Mouse (Mus musculus) limb, embryonic 14.5 days (tissue): Measurements from ENCODE around the gene Myo9b. TPM values are rescaled to one million over a fixed set of nuclear protein-coding genes. Genes with fewer than 3 reads are reported as not detected.

Source experiments
- ATAC-seq: fragments of 200-750 bp; cut with Nextera tagmentation; 2 replicates; pipeline ENCODE4 v1.8.0; 2017; ENCODE audit warnings: low read depth, moderate number of reproducible peaks, moderate TSS enrichment; ENCODE audit not compliant: low FRiP score
- DNase-seq: peaks from one replicate; pipeline ENCODE4 v3.0.0-alpha.2; 2015; ENCODE audit warnings: low spot score
- H3K27ac ChIP-seq: fragments of 300-500 bp; sonication (generic); replicated peaks from 2 replicates; pipeline ENCODE4 v1.5.1; 2014; ENCODE audit warnings: low read depth, mild to moderate bottlenecking, low read length, moderate library complexity, mixed read lengths
- H3K27me3 ChIP-seq: fragments of 300-500 bp; sonication (generic); 2 replicates; pipeline ENCODE4 v1.6.1; 2014; ENCODE audit warnings: low read length, mixed read lengths; ENCODE audit not compliant: control insufficient read depth, insufficient read depth
- H3K36me3 ChIP-seq: fragments of 300-500 bp; sonication (generic); 2 replicates; pipeline ENCODE4 v1.6.1; 2014; ENCODE audit warnings: mild to moderate bottlenecking, low read length, moderate library complexity, mixed read lengths; ENCODE audit not compliant: control insufficient read depth, insufficient read depth
- H3K4me1 ChIP-seq: fragments of 300-500 bp; sonication (generic); 2 replicates; pipeline ENCODE4 v1.6.1; 2014; ENCODE audit warnings: antibody characterized with exemption, low read length, mixed read lengths; ENCODE audit not compliant: control insufficient read depth, insufficient read depth
- H3K4me2 ChIP-seq: fragments of 300-500 bp; sonication (generic); replicated peaks from 2 replicates; pipeline ENCODE4 v1.6.1; 2014; ENCODE audit warnings: low read depth, mild to moderate bottlenecking, low read length, moderate library complexity; ENCODE audit not compliant: severe bottlenecking
- H3K4me3 ChIP-seq: fragments of 300-500 bp; sonication (generic); replicated peaks from 2 replicates; pipeline ENCODE4 v1.5.1; 2014; ENCODE audit warnings: low read length
- H3K9ac ChIP-seq: fragments of 300-500 bp; sonication (generic); 2 replicates; pipeline ENCODE4 v1.6.1; 2014; ENCODE audit warnings: mild to moderate bottlenecking, low read depth, low read length, moderate library complexity; ENCODE audit not compliant: severe bottlenecking
- H3K9me3 ChIP-seq: fragments of 300-500 bp; sonication (generic); 2 replicates; pipeline ENCODE4 v1.6.1; 2016; ENCODE audit warnings: low read length; ENCODE audit not compliant: control insufficient read depth
- POLR2A ChIP-seq: fragments of 200-500 bp; IDR thresholded peaks from 2 replicates; pipeline ENCODE4 v1.8.0; 2012; ENCODE audit warnings: inconsistent platforms, mild to moderate bottlenecking, moderate library complexity, borderline replicate concordance; ENCODE audit not compliant: insufficient read depth, insufficient read length; ENCODE audit errors: extremely low read depth
- WGBS: fragments of 180-500 bp; shearing (Covaris S2); extraction: QIAGEN DNeasy Blood & Tissue Kit; methylation state at CpG from one replicate; pipeline ENCODE4 v1.1.7; 2014; 5-methylcytosine and 5-hydroxymethylcytosine counted together
- polyA plus RNA-seq, 2 experiments: library from polyadenylated mRNA; depleted of rRNA in 1 of 2; stranded (reverse) in 1 of 2; unstranded in 1 of 2; fragments of >200 nt; fragmentation: Nextera tagmentation in 1 of 2; extraction: Ambion mirVana in 1 of 2; gene quantifications; 2 replicates each; pipeline versions ENCODE4 v1.2.1 to v1.2.3; 2012 to 2014

Myo9b gene
- polyA plus RNA-seq, 2 experiments: 29.4 to 46.1 TPM

DNA sequence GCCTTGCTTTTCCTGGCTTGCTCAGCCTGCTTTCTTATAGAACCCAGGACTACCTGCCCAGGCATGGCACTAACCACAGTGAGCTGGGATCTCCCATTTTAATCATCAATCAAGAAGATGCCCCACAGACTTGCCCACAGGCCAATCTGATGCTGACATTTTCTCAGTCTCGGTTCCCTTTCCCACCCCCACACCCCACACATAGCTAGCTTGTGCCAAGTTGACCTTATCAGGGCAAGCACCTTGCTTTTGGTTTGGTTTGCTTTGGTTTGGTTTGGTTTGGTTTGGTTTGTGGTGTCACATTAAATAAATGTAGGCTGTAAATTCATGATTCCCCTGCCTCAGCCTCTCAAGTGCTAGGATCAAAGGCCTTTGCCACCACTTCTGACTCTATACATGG lies 34.9 kb downstream of the Myo9b start:
- WGBS: 87% methylated on average over 1 of the region's 1 CpGs
- Histone ChIP-seq H3K27ac (no peak overlapping the region), H3K9ac (no peak overlapping the region), H3K4me3 (no peak overlapping the region), H3K9me3 (no peaks in the 10 kb centered on the region), H3K4me2 (no peak overlapping the region), H3K27me3 (no peaks in the 10 kb centered on the region), H3K4me1 (peaks cover 2% of the 10 kb centered on the region; the same call in 1 of the 2 replicates), H3K36me3 (peaks cover 7% of the 10 kb centered on the region; the same call in 1 of the 2 replicates)
- ATAC-seq (no peak), DNase-seq (no peak)
- no peak for TF ChIP-seq POLR2A

DNA sequence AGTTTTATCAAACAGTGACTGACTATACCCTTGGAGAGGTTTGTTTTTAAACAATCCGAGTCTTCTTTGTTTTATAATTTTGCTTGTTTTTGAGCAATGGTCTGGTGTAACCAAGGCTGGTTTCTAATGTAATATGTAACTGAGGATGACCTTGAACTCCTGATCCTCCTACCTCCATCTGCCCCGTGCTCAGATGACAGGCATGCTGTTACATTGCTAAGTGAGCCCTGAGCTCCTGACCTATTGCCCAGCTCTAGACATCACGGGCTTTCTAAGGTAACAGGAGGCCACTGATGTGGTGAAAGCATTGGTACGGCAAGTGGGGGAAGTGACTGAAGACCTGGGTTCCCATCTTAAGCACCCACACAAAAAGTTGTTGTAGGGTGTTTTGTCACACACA lies 35.4 kb downstream of the Myo9b start:
- ATAC-seq: no peak
- no peak for TF ChIP-seq POLR2A
- no peak for DNase-seq
- Histone ChIP-seq H3K4me1 (peaks cover 6% of the 10 kb centered on the region), H3K27me3 (no peaks in the 10 kb centered on the region), H3K27ac (no peak overlapping the region), H3K9ac (no peak overlapping the region), H3K9me3 (no peaks in the 10 kb centered on the region), H3K36me3 (0 out of 2 replicates have a peak, but pooled peaks cover 4% of the 10 kb centered on the region), H3K4me2 (no peak overlapping the region), H3K4me3 (no peak overlapping the region)
- whole genome bisulfite sequencing: 89% methylated on average over 4 of the region's 4 CpGs

- Histone ChIP-seq H3K9ac (no peak overlapping the region), H3K27me3 (no peaks in the 10 kb centered on the region), H3K36me3 (peaks cover 5% of the 10 kb centered on the region), H3K9me3 (no peaks in the 10 kb centered on the region), H3K4me3 (no peak overlapping the region), H3K4me2 (no peak overlapping the region), H3K27ac (no peak overlapping the region), H3K4me1 (peaks cover 6% of the 10 kb centered on the region)
- no peak for ATAC-seq
- no peak for DNase-seq
- WGBS: 76% methylated on average over 6 of the region's 6 CpGs
- no peak for TF ChIP-seq POLR2A
These were observed 37.9 kb downstream of the Myo9b start for GRCm38 (mm10) chr8:71310446-71310845.

- 50% methylated on average over 1 of the region's 1 CpGs for WGBS
- peaks cover 6% of the 10 kb centered on the region for H3K4me1 ChIP-seq
- ATAC-seq (peak; percentile 78), DNase-seq (peak; percentile 43)
- H3K4me2 ChIP-seq: no peak overlapping the region
- H3K36me3 ChIP-seq: peaks cover 15% of the 10 kb centered on the region
- TF ChIP-seq POLR2A: no peak
- no peaks in the 10 kb centered on the region for H3K9me3 ChIP-seq
- no peaks in the 10 kb centered on the region for H3K27me3 ChIP-seq
- no peak overlapping the region for H3K4me3 ChIP-seq
- 0 out of 2 replicates have a peak overlapping the region, but pooled peaks have one; percentile 10 for H3K27ac ChIP-seq
- H3K9ac ChIP-seq: no peak overlapping the region
These were observed 40.2 kb downstream of the Myo9b start for GRCm38 (mm10) chr8:71312700-71313099.

DNA sequence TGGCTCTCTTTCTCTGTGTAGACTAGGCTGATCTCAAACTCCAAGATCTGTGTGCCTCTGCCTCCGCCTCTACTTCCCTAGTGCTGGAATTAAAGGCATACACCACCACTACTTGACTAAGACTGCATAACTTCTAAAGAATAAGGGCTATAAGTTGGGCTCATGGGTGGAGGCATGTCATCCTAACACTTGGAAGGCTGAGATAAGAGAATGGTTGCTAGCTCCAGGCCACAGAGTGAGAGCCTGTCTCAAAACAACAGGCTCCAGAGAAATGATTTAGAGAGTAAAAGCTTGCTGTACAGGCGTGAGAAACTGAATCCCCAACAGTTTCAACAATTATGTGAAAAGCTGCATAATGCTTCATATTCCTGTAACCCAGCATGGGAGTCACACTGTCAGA lies 41.4 kb downstream of the Myo9b start:
- Histone ChIP-seq H3K27ac (no peak overlapping the region), H3K36me3 (peaks cover 15% of the 10 kb centered on the region), H3K4me2 (no peak overlapping the region), H3K9ac (no peak overlapping the region), H3K4me1 (peaks cover 6% of the 10 kb centered on the region), H3K27me3 (no peaks in the 10 kb centered on the region), H3K9me3 (no peaks in the 10 kb centered on the region), H3K4me3 (no peak overlapping the region)
- ATAC-seq: no peak
- no peak for TF ChIP-seq POLR2A
- WGBS: 90% methylated on average over 2 of the region's 2 CpGs
- no peak for DNase-seq

GRCm38 (mm10) chr8:71315972-71316371 lies 43.5 kb downstream of the Myo9b start:
- DNase-seq: no peak
- TF ChIP-seq POLR2A: no peak
- Histone ChIP-seq H3K9ac (no peak overlapping the region), H3K4me1 (peaks cover 6% of the 10 kb centered on the region), H3K27ac (no peak overlapping the region), H3K4me3 (no peak overlapping the region), H3K36me3 (peaks cover 20% of the 10 kb centered on the region), H3K4me2 (no peak overlapping the region), H3K9me3 (no peaks in the 10 kb centered on the region), H3K27me3 (no peaks in the 10 kb centered on the region)
- WGBS: 88% methylated on average over 5 of the region's 5 CpGs
- no peak for ATAC-seq
